Comparison of ENCODE assay signal across 9 mouse cellular contexts in the genomic region with DNA sequence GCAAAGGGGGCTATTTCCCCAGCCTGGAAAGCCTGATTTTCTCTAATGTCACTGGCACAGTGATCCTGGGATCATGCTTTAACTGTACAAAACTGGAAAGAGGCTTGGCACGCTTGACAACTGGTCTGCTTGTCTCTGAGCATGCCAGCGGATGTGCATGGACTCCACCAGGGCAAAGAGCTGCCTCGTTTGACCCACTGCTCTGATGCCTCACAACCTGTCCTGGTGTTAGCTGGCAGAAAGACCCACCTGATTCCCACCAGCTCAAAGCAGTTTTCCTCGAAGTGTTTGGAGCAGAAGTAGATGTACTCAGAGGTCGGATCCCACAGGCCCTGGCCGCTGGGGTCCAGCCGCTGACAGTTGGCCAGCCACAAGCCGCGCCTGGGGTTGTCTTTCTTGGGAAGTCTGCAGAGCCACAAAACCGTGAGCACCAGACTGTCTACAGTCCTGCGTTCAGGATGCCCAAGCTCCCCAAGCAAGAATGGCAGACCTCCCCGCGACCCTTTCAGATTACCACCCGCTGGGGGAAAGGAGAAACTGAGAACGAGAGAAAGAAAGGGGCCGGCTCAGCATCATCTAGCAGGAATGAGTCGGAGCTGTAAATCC. TPM values are rescaled to one million over a fixed set of nuclear protein-coding genes. Genes with fewer than 3 reads are reported as not detected.
DNase-seq lines count a peak whose midpoint lies in the region; ATAC-seq lines count a peak whose summit lies in the region.
"Had no signal": no experiment of that assay in that cellular context is flagged by ENCODE, and none has a peak within 500 bp of the region (broad histone marks: within the 10 kb centered on the region; RNA-seq: fewer than 3 reads in every experiment).

No protein-coding gene starts in this region.

- H3K9me3 ChIP-seq in embryonic facial prominence, embryonic 15.5 days (replicated peaks) = no peaks in the 10 kb centered on the region
- no peaks in the 10 kb centered on the region for H3K9me3 ChIP-seq in intestine, embryonic 14.5 days (ENCODE audit: control insufficient read depth, low read length)
- H3K9me3 ChIP-seq in megakaryocyte, embryonic 14.5 days = no peaks in the 10 kb centered on the region

- H3K9ac ChIP-seq in embryonic facial prominence, embryonic 15.5 days = peak overlapping the region; percentile 58
- peak overlapping the region; percentile 84 for H3K9ac ChIP-seq in intestine, embryonic 14.5 days (ENCODE audit: low read length)

- H3K36me3 ChIP-seq in embryonic facial prominence, embryonic 15.5 days = peaks cover 43% of the 10 kb centered on the region
- peaks cover 43% of the 10 kb centered on the region for H3K36me3 ChIP-seq in intestine, embryonic 14.5 days (ENCODE audit: control insufficient read depth, insufficient read depth, low read length)
- peaks cover 43% of the 10 kb centered on the region for H3K36me3 ChIP-seq in megakaryocyte, embryonic 14.5 days (replicated peaks; ENCODE audit: low read length)

- peaks cover 22% of the 10 kb centered on the region for H3K4me1 ChIP-seq in embryonic facial prominence, embryonic 15.5 days
- peaks cover 15% of the 10 kb centered on the region for H3K4me1 ChIP-seq in intestine, embryonic 14.5 days (replicated peaks; ENCODE audit: control insufficient read depth, insufficient read depth, low read length)
- peaks cover 38% of the 10 kb centered on the region for H3K4me1 ChIP-seq in megakaryocyte, embryonic 14.5 days

- H3K4me2 ChIP-seq in embryonic facial prominence, embryonic 15.5 days (replicated peaks) = peak overlapping the region; percentile 75
- peak overlapping the region; percentile 87 for H3K4me2 ChIP-seq in intestine, embryonic 14.5 days (ENCODE audit: low read length)

- peak overlapping the region; percentile 97 for H3K27ac ChIP-seq in embryonic facial prominence, embryonic 15.5 days (replicated peaks)
- H3K27ac ChIP-seq in intestine, embryonic 14.5 days (ENCODE audit: low read depth) = peak overlapping the region; percentile 97

- peak overlapping the region; percentile 63 for H3K4me3 ChIP-seq in embryonic facial prominence, embryonic 15.5 days (replicated peaks)
- H3K4me3 ChIP-seq in intestine, embryonic 14.5 days (ENCODE audit: low read depth, low read length) = peak overlapping the region; percentile 60
- H3K4me3 ChIP-seq in megakaryocyte, embryonic 14.5 days (replicated peaks) = peak overlapping the region; percentile 98

- no peak for ATAC-seq in embryonic facial prominence, embryonic 15.5 days (ENCODE audit: insufficient number of reproducible peaks, low FRiP score, low TSS enrichment, low read depth)
- ATAC-seq in intestine, embryonic 14.5 days (replicated peaks; ENCODE audit: low FRiP score, low TSS enrichment, low read depth) = no peak

- DNase-seq in left cerebral cortex, postnatal 4 days = peak; percentile 34
- no peak for DNase-seq in left cerebral cortex, postnatal 10 days (ENCODE audit: extremely low spot score in 1 of 2, low spot score in 2 of 2)
- no peak for DNase-seq in intestine, embryonic 14.5 days (ENCODE audit: low spot score)
- DNase-seq in ovary, adult 18-20 months (ENCODE audit: low spot score) = no peak
- no peak for DNase-seq in urinary bladder, adult 2 months (ENCODE audit: low spot score)
- DNase-seq in gastrocnemius, adult 18-20 months (ENCODE audit: low spot score) = no peak

- intact Hi-C loops in left cerebral cortex, postnatal 4 days (cut with DNase I) = no loop called here
- intact Hi-C loops in left cerebral cortex, postnatal 10 days (cut with DNase I) = no loop called here

- H3K27me3 ChIP-seq in embryonic facial prominence, embryonic 15.5 days = no peaks in the 10 kb centered on the region
- H3K27me3 ChIP-seq in intestine, embryonic 14.5 days (replicated peaks; ENCODE audit: control insufficient read depth, insufficient read depth, low read length) = no peaks in the 10 kb centered on the region
- H3K27me3 ChIP-seq in megakaryocyte, embryonic 14.5 days (replicated peaks) = no peaks in the 10 kb centered on the region

- WGBS in embryonic facial prominence, embryonic 15.5 days = 13% methylated on average over 17 of the region's 17 CpGs
- 13% methylated on average over 17 of the region's 17 CpGs for WGBS in intestine, embryonic 14.5 days

RNA-seq across cellular contexts. Expression of a gene that starts 0.9 kb away (rescaled TPM):
- total RNA-seq in left cerebral cortex, postnatal 4 days (2021) = 10 to 100 TPM; 34.5 to 36.4 TPM
- total RNA-seq in left cerebral cortex, postnatal 10 days (2021) = 10 to 100 TPM; 33.2 to 34.8 TPM
- polyA plus RNA-seq in embryonic facial prominence, embryonic 15.5 days (2015; fragmentation: Nextera tagmentation; extraction: Ambion mirVana) = 65.4 and 69.5 TPM in 2 replicates
- polyA plus RNA-seq in intestine, embryonic 14.5 days (2014; fragmentation: Nextera tagmentation; extraction: Ambion mirVana) = 50.1 and 51.4 TPM in 2 replicates
- polyA plus RNA-seq in megakaryocyte, embryonic 14.5 days (2012; ENCODE audit: insufficient read depth, low replicate concordance) = 163 and 262 TPM in 2 replicates
- polyA plus RNA-seq in urinary bladder, adult 2 months (2012; rRNA removed) = 52.6 and 59.0 TPM in 2 replicates
- total RNA-seq in gastrocnemius, adult 18-20 months (2021) = 10 to 100 TPM; 15.3 to 17.1 TPM

RNA-seq across cellular contexts. Expression of a gene that starts 21.6 kb away (rescaled TPM):
- total RNA-seq in left cerebral cortex, postnatal 4 days (2021) = 100 to 1,000 TPM; 158 to 182 TPM
- total RNA-seq in left cerebral cortex, postnatal 10 days (2021) = 100 to 1,000 TPM; 162 to 169 TPM
- 89.9 and 91.4 TPM in 2 replicates for polyA plus RNA-seq in embryonic facial prominence, embryonic 15.5 days (2015; fragmentation: Nextera tagmentation; extraction: Ambion mirVana)
- polyA plus RNA-seq in intestine, embryonic 14.5 days (2014; fragmentation: Nextera tagmentation; extraction: Ambion mirVana) = 71.0 and 80.9 TPM in 2 replicates
- 8.5 and 18.4 TPM in 2 replicates for polyA plus RNA-seq in megakaryocyte, embryonic 14.5 days (2012; ENCODE audit: insufficient read depth, low replicate concordance)
- 105 and 123 TPM in 2 replicates for polyA plus RNA-seq in urinary bladder, adult 2 months (2012; rRNA removed)
- total RNA-seq in gastrocnemius, adult 18-20 months (2021) = 10 to 100 TPM; 17.1 to 18.9 TPM

RNA-seq across cellular contexts. Expression of a gene that starts 31.0 kb away (rescaled TPM):
- 1 to 10 TPM in 1 of 2 experiments, under 1 TPM in 1; 0.68 to 1.4 TPM for total RNA-seq in left cerebral cortex, postnatal 4 days (2021)
- under 1 TPM; 0.26 to 0.34 TPM for total RNA-seq in left cerebral cortex, postnatal 10 days (2021)
- polyA plus RNA-seq in embryonic facial prominence, embryonic 15.5 days (2015; fragmentation: Nextera tagmentation; extraction: Ambion mirVana) = 3.1 and 7.8 TPM in 2 replicates
- 0.19 and 0.53 TPM in 2 replicates for polyA plus RNA-seq in intestine, embryonic 14.5 days (2014; fragmentation: Nextera tagmentation; extraction: Ambion mirVana)
- polyA plus RNA-seq in megakaryocyte, embryonic 14.5 days (2012; ENCODE audit: insufficient read depth, low replicate concordance) = not detected in 2 replicates
- polyA plus RNA-seq in urinary bladder, adult 2 months (2012; rRNA removed) = 0.22 and 0.23 TPM in 2 replicates
- total RNA-seq in gastrocnemius, adult 18-20 months (2021) = 1 to 10 TPM; 1.7 to 2.4 TPM
- total RNA-seq: adrenal gland, postnatal 36 days had no signal

RNA-seq across cellular contexts. Expression of a gene that starts 31.6 kb away (rescaled TPM):
- under 1 TPM; 0.36 to 0.68 TPM for total RNA-seq in left cerebral cortex, postnatal 4 days (2021)
- total RNA-seq in left cerebral cortex, postnatal 10 days (2021) = under 1 TPM; 0.16 to 0.24 TPM
- 0.70 and 0.99 TPM in 2 replicates for polyA plus RNA-seq in embryonic facial prominence, embryonic 15.5 days (2015; fragmentation: Nextera tagmentation; extraction: Ambion mirVana)
- 0.60 and 0.79 TPM in 2 replicates for polyA plus RNA-seq in intestine, embryonic 14.5 days (2014; fragmentation: Nextera tagmentation; extraction: Ambion mirVana)
- polyA plus RNA-seq in megakaryocyte, embryonic 14.5 days (2012; ENCODE audit: insufficient read depth, low replicate concordance) = 2.3 TPM in 1 of 2 replicates, not detected in the other
- polyA plus RNA-seq in urinary bladder, adult 2 months (2012; rRNA removed) = 4.4 and 5.5 TPM in 2 replicates
- total RNA-seq in gastrocnemius, adult 18-20 months (2021) = 10 to 100 TPM in 1 of 2 experiments, 1 to 10 TPM in 1; 8.7 to 11.8 TPM

RNA-seq across cellular contexts. Expression of a gene that starts 40.7 kb away (rescaled TPM):
- total RNA-seq in left cerebral cortex, postnatal 4 days (2021) = 10 to 100 TPM in 1 of 2 experiments, 1 to 10 TPM in 1; 9.3 to 13.6 TPM
- 10 to 100 TPM; 24.4 to 27.2 TPM for total RNA-seq in left cerebral cortex, postnatal 10 days (2021)
- polyA plus RNA-seq in embryonic facial prominence, embryonic 15.5 days (2015; fragmentation: Nextera tagmentation; extraction: Ambion mirVana) = 2.1 and 4.3 TPM in 2 replicates
- polyA plus RNA-seq in intestine, embryonic 14.5 days (2014; fragmentation: Nextera tagmentation; extraction: Ambion mirVana) = 3.2 and 3.3 TPM in 2 replicates
- 0.03 TPM in 1 of 2 replicates, not detected in the other for polyA plus RNA-seq in megakaryocyte, embryonic 14.5 days (2012; ENCODE audit: insufficient read depth, low replicate concordance)
- polyA plus RNA-seq in urinary bladder, adult 2 months (2012; rRNA removed) = 0.50 and 0.76 TPM in 2 replicates
- under 1 TPM in 1 of 2 experiments, not detected in 1; 0.43 TPM for total RNA-seq in gastrocnemius, adult 18-20 months (2021)
